Mouse (Mus musculus) heart, postnatal 0 days (tissue): ENCODE data around the gene Stim2. TPM values are rescaled to one million over a fixed set of nuclear protein-coding genes. Genes with fewer than 3 reads are reported as not detected.

Source experiments
- ATAC-seq: fragments of 200-750 bp; cut with Nextera tagmentation; 2 replicates; pipeline ENCODE4 v1.8.0; 2017; ENCODE audit warnings: low read depth, moderate number of reproducible peaks, moderate library complexity; ENCODE audit not compliant: insufficient read depth
- DNase-seq: peaks from one replicate; pipeline ENCODE4 v3.0.0-alpha.2; 2016; ENCODE audit warnings: low spot score
- H3K27ac ChIP-seq: fragments of 300-500 bp; sonication (generic); 2 replicates; pipeline ENCODE4 v1.5.1; 2014; ENCODE audit warnings: low read depth, mild to moderate bottlenecking
- H3K27me3 ChIP-seq: fragments of 300-500 bp; sonication (generic); 2 replicates; pipeline ENCODE4 v1.6.1; 2014; ENCODE audit warnings: low read length, mixed read lengths; ENCODE audit not compliant: control insufficient read depth, insufficient read depth
- H3K36me3 ChIP-seq: fragments of 300-500 bp; sonication (generic); replicated peaks from 2 replicates; pipeline ENCODE4 v1.6.1; 2014; ENCODE audit warnings: low read length, mixed read lengths; ENCODE audit not compliant: control insufficient read depth, insufficient read depth
- H3K4me1 ChIP-seq: fragments of 300-500 bp; sonication (generic); 2 replicates; pipeline ENCODE4 v1.6.1; 2014; ENCODE audit warnings: antibody characterized with exemption; ENCODE audit not compliant: control insufficient read depth, insufficient read depth
- H3K4me2 ChIP-seq: fragments of 300-500 bp; sonication (generic); 2 replicates; pipeline ENCODE4 v1.6.1; 2014; ENCODE audit warnings: low read depth, mild to moderate bottlenecking, low read length, moderate library complexity
- H3K4me3 ChIP-seq: fragments of 300-500 bp; sonication (generic); 2 replicates; pipeline ENCODE4 v1.5.1; 2014; ENCODE audit warnings: low read depth, low read length
- H3K9ac ChIP-seq: fragments of 300-500 bp; sonication (generic); replicated peaks from 2 replicates; pipeline ENCODE4 v1.6.1; 2014; ENCODE audit warnings: low read depth, low read length, mixed read lengths
- H3K9me3 ChIP-seq: fragments of 300-500 bp; sonication (generic); replicated peaks from 2 replicates; pipeline ENCODE4 v1.6.1; 2016; ENCODE audit warnings: low read length; ENCODE audit not compliant: control insufficient read depth
- CTCF ChIP-seq: IDR thresholded peaks from 2 replicates; pipeline ENCODE4 v1.5.1; 2016; ENCODE audit warnings: antibody characterized with exemption, control low read depth, low read depth
- EP300 ChIP-seq: IDR thresholded peaks from 2 replicates; pipeline ENCODE4 v1.6.1; 2016; ENCODE audit warnings: antibody characterized with exemption, low read depth
- WGBS: fragments of 180-500 bp; shearing (Covaris S2); extraction: QIAGEN DNeasy Blood & Tissue Kit; methylation state at CpG from one replicate; pipeline ENCODE4 v1.1.7; 2014; 5-methylcytosine and 5-hydroxymethylcytosine counted together
- polyA plus RNA-seq: library from polyadenylated mRNA; unstranded; fragments of >200 nt; fragmentation: Nextera tagmentation; extraction: Ambion mirVana; gene quantifications from 2 replicates; pipeline ENCODE4 v1.2.1, GENCODE M21; 2015
- total RNA-seq: library from RNA; depleted of rRNA; stranded (reverse); fragments of >200 nt; gene quantifications from 2 replicates; pipeline ENCODE4 v1.2.3, GENCODE M21; 2014; ENCODE audit warnings: low replicate concordance

The Stim2 gene
- total and polyA plus RNA-seq, 2 experiments from 2014 or later, result 7.8 to 17.2 TPM

DNA sequence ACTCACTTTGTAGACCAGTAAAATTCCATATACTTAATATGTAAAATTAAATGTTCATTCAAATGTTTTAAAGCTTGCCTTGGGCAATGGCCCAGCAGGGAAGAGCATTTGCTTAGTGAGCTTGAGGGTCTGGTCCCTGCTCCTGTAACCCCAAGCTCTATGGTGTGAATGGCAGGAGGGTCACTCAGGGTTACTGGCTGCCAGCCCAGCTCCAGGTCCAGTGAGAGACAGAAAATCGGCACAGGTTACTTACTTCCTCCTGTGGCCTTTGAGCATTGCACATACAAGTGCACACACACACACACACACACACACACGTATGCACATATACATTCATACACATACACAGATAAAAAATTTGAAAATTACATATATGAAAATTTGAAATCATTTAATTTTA is 42.3 kb upstream of the Stim2 start:
- H3K9ac ChIP-seq, result no peak overlapping the region
- H3K4me1 ChIP-seq, result 0 out of 2 replicates have a peak, but pooled peaks cover 8% of the 10 kb centered on the region
- H3K9me3 ChIP-seq, result no peaks in the 10 kb centered on the region
- DNase-seq (no peak), ATAC-seq (no peak)
- H3K27ac ChIP-seq, result no peak overlapping the region
- TF ChIP-seq CTCF, result no peak
- no peak overlapping the region for H3K4me3 ChIP-seq
- H3K4me2 ChIP-seq, result no peak overlapping the region
- no peaks in the 10 kb centered on the region for H3K36me3 ChIP-seq
- no peaks in the 10 kb centered on the region for H3K27me3 ChIP-seq
- 84% methylated on average over 2 of the region's 2 CpGs for WGBS

DNA sequence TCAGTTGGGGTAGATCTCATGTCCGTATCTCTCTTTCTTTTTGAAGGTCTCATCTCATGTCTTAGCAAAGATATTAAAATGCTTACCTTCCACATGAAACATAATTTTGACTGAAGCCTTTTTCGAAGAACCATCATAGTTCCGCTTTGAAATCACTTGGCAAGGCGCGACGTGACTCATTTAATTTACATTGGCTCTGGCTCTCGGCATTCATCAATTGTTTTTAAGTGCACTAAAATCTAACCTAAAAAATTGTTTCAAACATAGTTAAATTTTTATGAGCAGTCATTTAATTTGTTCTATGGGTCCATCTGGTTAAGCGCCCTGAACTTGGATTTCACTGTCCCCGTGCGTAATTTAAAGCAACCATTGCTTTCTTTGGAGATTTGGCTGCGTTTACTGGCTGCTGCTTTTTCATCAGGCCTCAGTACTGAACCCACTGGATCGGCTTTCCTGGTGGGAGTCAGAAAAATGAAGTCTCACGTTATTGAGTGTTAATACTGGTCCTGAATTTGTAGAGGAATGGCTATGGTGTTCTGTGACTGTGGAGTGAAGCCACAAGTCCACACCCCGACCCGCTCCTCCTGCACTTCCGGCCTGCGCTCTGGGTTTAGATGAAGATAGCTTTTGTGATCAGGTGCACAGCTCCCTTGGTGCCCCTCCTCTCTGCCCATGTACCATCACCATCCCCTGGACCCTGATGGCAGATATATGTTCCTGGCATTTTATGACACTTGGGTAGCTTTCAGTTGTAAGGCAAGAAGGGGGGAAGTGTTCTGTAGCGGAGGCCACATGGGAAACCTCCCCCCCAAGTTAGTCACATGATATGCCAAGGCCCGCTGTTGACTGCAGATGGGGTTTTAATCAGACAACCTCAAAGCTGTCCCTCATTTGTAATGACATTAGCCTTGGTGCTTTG is 41.6 kb upstream of the Stim2 start:
- no peak for TF ChIP-seq CTCF
- Histone ChIP-seq H3K4me2 (no peak overlapping the region), H3K9ac (no peak overlapping the region), H3K9me3 (no peaks in the 10 kb centered on the region), H3K36me3 (no peaks in the 10 kb centered on the region), H3K27me3 (no peaks in the 10 kb centered on the region), H3K4me3 (no peak overlapping the region), H3K27ac (no peak overlapping the region), H3K4me1 (0 out of 2 replicates have a peak, but pooled peaks cover 8% of the 10 kb centered on the region)
- DNase-seq (no peak), ATAC-seq (no peak)
- 84% methylated on average over 19 of the region's 19 CpGs for WGBS

DNA sequence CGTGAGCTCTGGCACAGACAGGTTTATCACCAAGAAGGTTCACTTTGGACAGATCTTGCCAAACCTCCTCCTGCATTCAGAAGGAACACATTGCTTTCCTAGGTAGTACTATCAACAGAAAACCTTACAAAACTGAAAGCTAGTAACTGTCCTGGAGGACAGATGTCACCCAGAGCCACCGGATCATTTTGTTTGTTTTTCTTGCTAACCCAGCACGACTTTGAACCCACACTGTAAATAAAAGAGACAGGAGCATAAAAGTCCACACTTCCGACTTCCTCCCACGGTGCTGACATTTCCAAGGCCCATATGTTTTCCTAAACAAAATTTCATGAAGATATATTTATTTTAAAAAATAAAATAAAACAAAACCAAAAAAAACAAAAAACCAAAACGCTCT is 41.0 kb upstream of the Stim2 start:
- H3K36me3 ChIP-seq, result no peaks in the 10 kb centered on the region
- H3K27me3 ChIP-seq, result no peaks in the 10 kb centered on the region
- WGBS, result 52% methylated on average over 6 of the region's 6 CpGs
- H3K27ac ChIP-seq, result no peak overlapping the region
- no peak overlapping the region for H3K4me2 ChIP-seq
- H3K9me3 ChIP-seq, result no peaks in the 10 kb centered on the region
- TF ChIP-seq CTCF (no peak), EP300 (no peak)
- 0 out of 2 replicates have a peak, but pooled peaks cover 5% of the 10 kb centered on the region for H3K4me1 ChIP-seq
- DNase-seq (no peak), ATAC-seq (no peak)
- no peak overlapping the region for H3K9ac ChIP-seq
- no peak overlapping the region for H3K4me3 ChIP-seq

DNA sequence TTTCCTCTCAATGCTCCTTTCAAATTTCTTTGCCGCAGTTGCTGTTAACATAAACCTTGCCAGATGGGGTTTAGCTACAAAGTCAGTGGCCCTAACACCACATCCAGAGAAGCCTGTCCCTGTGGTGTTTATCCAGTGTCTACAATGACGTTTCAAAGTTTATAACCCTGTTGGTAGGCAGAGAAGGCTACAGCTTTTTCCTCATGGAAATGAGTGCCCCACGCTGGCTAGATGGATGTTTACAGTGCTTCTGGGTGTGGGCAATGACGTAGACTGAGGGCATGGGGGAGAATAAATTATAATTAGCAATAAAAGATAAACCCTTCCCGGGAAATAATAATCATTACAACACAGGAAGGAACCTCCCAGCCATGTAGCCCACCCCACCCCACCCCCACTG is 37.1 kb upstream of the Stim2 start:
- H3K4me1 ChIP-seq, result no peaks in the 10 kb centered on the region
- 53% methylated on average over 5 of the region's 5 CpGs for WGBS
- no peak overlapping the region for H3K4me3 ChIP-seq
- no peak overlapping the region for H3K4me2 ChIP-seq
- no peaks in the 10 kb centered on the region for H3K27me3 ChIP-seq
- H3K9me3 ChIP-seq, result no peaks in the 10 kb centered on the region
- no peak overlapping the region for H3K27ac ChIP-seq
- H3K36me3 ChIP-seq, result no peaks in the 10 kb centered on the region
- ATAC-seq (no peak), DNase-seq (no peak)
- TF ChIP-seq CTCF (no peak), EP300 (no peak)
- H3K9ac ChIP-seq, result no peak overlapping the region

DNA sequence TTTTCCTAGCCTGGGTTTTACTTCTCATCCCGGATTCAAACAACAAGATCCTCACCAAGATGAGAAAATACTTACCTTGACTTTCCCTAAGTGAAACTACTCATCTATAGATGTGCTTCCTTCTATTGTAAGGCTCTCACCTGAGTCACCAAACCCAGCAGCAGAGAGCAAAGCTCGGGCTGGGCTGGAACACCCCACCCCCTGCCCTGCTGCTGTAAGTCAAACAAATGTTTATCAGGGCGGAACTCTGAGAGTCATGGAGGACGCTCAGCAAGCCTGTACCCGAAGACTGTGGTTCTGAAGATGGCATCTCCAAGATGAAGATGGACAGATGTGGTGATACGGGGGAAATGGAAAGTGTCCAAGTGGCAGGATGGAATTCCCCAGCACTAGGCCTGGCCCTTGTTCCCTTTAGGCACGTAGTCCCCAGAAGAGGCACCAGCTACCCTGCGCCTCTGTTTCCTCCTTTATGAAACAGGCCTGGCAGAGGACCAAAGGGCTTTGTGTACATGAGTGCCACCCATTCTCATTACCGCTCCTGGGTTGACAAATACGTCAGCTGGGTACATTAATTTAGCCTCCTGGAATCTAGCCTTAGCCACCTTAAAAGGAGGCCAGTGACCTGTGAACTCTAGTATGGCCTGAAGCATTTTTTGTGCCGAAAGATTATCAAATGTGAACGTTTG is 36.3 kb upstream of the Stim2 start:
- Histone ChIP-seq H3K4me2 (no peak overlapping the region), H3K36me3 (no peaks in the 10 kb centered on the region), H3K27me3 (no peaks in the 10 kb centered on the region), H3K27ac (no peak overlapping the region), H3K4me3 (no peak overlapping the region), H3K4me1 (no peaks in the 10 kb centered on the region), H3K9me3 (no peaks in the 10 kb centered on the region), H3K9ac (no peak overlapping the region)
- ATAC-seq, result no peak
- WGBS, result 64% methylated on average over 12 of the region's 12 CpGs
- DNase-seq, result no peak
- no peak for TF ChIP-seq CTCF
- TF ChIP-seq EP300, result no peak
